In the genomic region with DNA sequence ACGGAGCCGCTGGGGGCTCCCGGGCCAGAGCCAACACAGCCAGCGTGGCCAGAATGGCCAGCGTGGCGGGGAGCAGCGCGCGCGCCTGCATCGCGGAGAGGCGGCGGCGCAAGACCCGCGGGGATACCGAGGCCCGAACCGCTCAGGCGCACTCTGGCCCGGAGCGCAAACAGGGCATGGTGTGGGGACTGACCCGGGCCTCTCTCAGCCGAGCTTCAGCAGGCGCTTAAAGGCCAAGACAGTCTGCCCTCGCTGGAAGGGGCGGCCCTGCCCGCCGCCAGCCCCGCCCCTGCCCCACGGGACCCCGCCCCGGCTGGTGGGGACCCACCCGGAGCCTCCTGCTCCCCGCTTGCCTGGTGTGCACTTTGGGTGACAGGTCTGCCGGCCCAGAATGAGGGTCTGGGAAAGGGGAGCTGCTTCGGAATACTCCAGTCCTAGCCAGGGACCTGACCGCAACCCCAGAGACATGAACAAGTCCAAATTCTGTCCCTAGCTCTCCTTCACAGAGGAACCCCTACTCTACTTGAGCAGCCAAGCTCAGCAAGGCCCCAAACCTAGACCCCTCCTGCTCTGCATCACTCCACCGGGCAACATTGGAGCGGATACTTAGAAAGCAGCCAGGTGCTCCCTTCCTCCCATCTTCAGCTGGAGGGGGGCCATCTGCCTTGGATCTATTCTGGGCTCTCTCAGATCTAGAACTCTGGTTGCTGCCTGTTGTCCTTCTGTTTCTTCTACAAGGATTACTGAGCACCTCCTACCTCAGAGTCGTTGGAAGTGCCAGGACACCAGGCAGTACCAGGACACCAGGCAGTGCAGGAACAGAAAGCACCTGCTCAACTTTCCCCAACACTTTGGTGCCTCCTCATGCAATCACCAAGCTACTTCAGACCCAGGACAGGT, we compare ENCODE assay signal across 7 mouse cellular contexts. TPM values are rescaled to one million over a fixed set of nuclear protein-coding genes. Genes with fewer than 3 reads are reported as not detected.
A peak's percentile ranks its signal among the peaks of the same experiment; 100 is the strongest.
DNase-seq lines count a peak whose midpoint lies in the region; ATAC-seq and TF ChIP-seq lines count a peak whose summit lies in the region.

A gene (minus strand): TSS at position 527 of the 900 bp plus-strand sequence.

- peak within 1 kb of the TSS; percentile 61 for H3K4me2 ChIP-seq in forebrain, postnatal 0 days (ENCODE audit: low read depth)
- H3K4me2 ChIP-seq in liver, embryonic 16.5 days (ENCODE audit: low read depth, low read length), result peak within 1 kb of the TSS; percentile 30; the same call in 1 of the 2 replicates
- peak within 1 kb of the TSS; percentile 90 for H3K4me2 ChIP-seq in stomach, embryonic 14.5 days (replicated peaks; ENCODE audit: low read depth, low read length)

- H3ac ChIP-seq in C2C12 (ENCODE audit: control insufficient read depth, insufficient read length, low read depth), result no peak within 1 kb of the TSS

- 0 out of 2 replicates have a peak, but pooled peaks have one; percentile 8 for ATAC-seq in forebrain, postnatal 0 days
- no peak for ATAC-seq in liver, embryonic 16.5 days (ENCODE audit: low read depth)
- ATAC-seq in stomach, embryonic 14.5 days (ENCODE audit: insufficient number of reproducible peaks, insufficient read depth, low FRiP score, low read depth), result peak; percentile 51; the same call in 1 of the 2 replicates

- peaks cover 4% of the 10 kb centered on the region for H3K27me3 ChIP-seq in C2C12 (ENCODE audit: control insufficient read depth, insufficient read depth, insufficient read length)
- peaks cover 28% of the 10 kb centered on the region for H3K27me3 ChIP-seq in forebrain, postnatal 0 days (ENCODE audit: insufficient read depth, low read length)
- peaks cover 53% of the 10 kb centered on the region for H3K27me3 ChIP-seq in hindbrain, embryonic 10.5 days (ENCODE audit: insufficient read depth, poor library complexity, severe bottlenecking)
- H3K27me3 ChIP-seq in liver, embryonic 16.5 days (ENCODE audit: control insufficient read depth, insufficient read depth, low read depth, low read length), result peaks cover 33% of the 10 kb centered on the region
- no peaks in the 10 kb centered on the region for H3K27me3 ChIP-seq in stomach, embryonic 14.5 days (ENCODE audit: control insufficient read depth, insufficient read depth, low read length)

- H3K79me2 ChIP-seq in C2C12 (ENCODE audit: control insufficient read depth, insufficient read depth), result no peaks in the 10 kb centered on the region

- H3K4me1 ChIP-seq in forebrain, postnatal 0 days (ENCODE audit: insufficient read depth), result no peaks in the 10 kb centered on the region
- peaks cover 15% of the 10 kb centered on the region for H3K4me1 ChIP-seq in hindbrain, embryonic 10.5 days (replicated peaks)
- no peaks in the 10 kb centered on the region for H3K4me1 ChIP-seq in liver, embryonic 16.5 days (ENCODE audit: control insufficient read depth, low read depth, low read length)
- peaks cover 9% of the 10 kb centered on the region; the same call in 1 of the 2 replicates for H3K4me1 ChIP-seq in stomach, embryonic 14.5 days (ENCODE audit: control insufficient read depth, insufficient read depth, low read length)

- H3K36me3 ChIP-seq in C2C12 (ENCODE audit: control insufficient read depth, insufficient read depth), result no peaks in the 10 kb centered on the region
- no peaks in the 10 kb centered on the region for H3K36me3 ChIP-seq in forebrain, postnatal 0 days (ENCODE audit: insufficient read depth)
- H3K36me3 ChIP-seq in hindbrain, embryonic 10.5 days, result no peaks in the 10 kb centered on the region
- H3K36me3 ChIP-seq in liver, embryonic 16.5 days (ENCODE audit: control insufficient read depth, insufficient read depth), result no peaks in the 10 kb centered on the region
- no peaks in the 10 kb centered on the region; the same call in 1 of the 2 replicates for H3K36me3 ChIP-seq in stomach, embryonic 14.5 days (ENCODE audit: control insufficient read depth, insufficient read depth, low read length)

- peak within 1 kb of the TSS; percentile 18 for H3K9ac ChIP-seq in forebrain, postnatal 0 days
- no peak within 1 kb of the TSS for H3K9ac ChIP-seq in liver, embryonic 16.5 days (ENCODE audit: low read depth, low read length)
- peak within 1 kb of the TSS; percentile 63 for H3K9ac ChIP-seq in stomach, embryonic 14.5 days (replicated peaks; ENCODE audit: low read depth, low read length)

- H3K4me3 ChIP-seq in C2C12 (ENCODE audit: insufficient read depth, poor library complexity, severe bottlenecking), result no peak within 1 kb of the TSS
- H3K4me3 ChIP-seq in forebrain, postnatal 0 days (ENCODE audit: low read depth, low read length), result peak within 1 kb of the TSS; percentile 30
- peak within 1 kb of the TSS; percentile 54 for H3K4me3 ChIP-seq in hindbrain, embryonic 10.5 days
- peak within 1 kb of the TSS; percentile 29 for H3K4me3 ChIP-seq in liver, embryonic 16.5 days (ENCODE audit: low read depth, low read length)
- peak within 1 kb of the TSS; percentile 46 for H3K4me3 ChIP-seq in stomach, embryonic 14.5 days (ENCODE audit: low read depth, low read length)

- no peaks in the 10 kb centered on the region for H3K79me3 ChIP-seq in C2C12 (ENCODE audit: low read depth)

- TF ChIP-seq CTCF in C2C12 (IDR thresholded peaks at IDR 0.05; ENCODE audit: control insufficient read depth, insufficient read depth, insufficient read length), result no peak
- TF ChIP-seq CTCF in forebrain, postnatal 0 days (IDR thresholded peaks at IDR 0.05; ENCODE audit: low read depth), result no peak

- WGBS in forebrain, postnatal 0 days, result 14% methylated on average over 39 of the region's 42 CpGs
- WGBS in hindbrain, embryonic 10.5 days, result 9% methylated on average over 42 of the region's 42 CpGs
- WGBS in liver, embryonic 16.5 days (ENCODE audit: insufficient replicate concordance), result 8% methylated on average over 42 of the region's 42 CpGs
- WGBS in stomach, embryonic 14.5 days, result 10% methylated on average over 41 of the region's 42 CpGs

- DNase-seq in R1 (ENCODE audit: low read depth, low spot score), result peak; percentile 31
- no peak for DNase-seq in forebrain, postnatal 0 days
- DNase-seq in hindbrain, embryonic 10.5 days (ENCODE audit: low spot score), result peak; percentile 31
- DNase-seq in thymus, adult 18-20 months, result no peak

- H3K9me3 ChIP-seq in forebrain, postnatal 0 days (ENCODE audit: low read length), result no peaks in the 10 kb centered on the region
- no peaks in the 10 kb centered on the region for H3K9me3 ChIP-seq in hindbrain, embryonic 10.5 days
- H3K9me3 ChIP-seq in liver, embryonic 16.5 days (replicated peaks; ENCODE audit: control insufficient read depth, low read length), result no peaks in the 10 kb centered on the region
- H3K9me3 ChIP-seq in stomach, embryonic 14.5 days (ENCODE audit: control insufficient read depth, low read depth, low read length), result no peaks in the 10 kb centered on the region

- no peak within 1 kb of the TSS for H3K27ac ChIP-seq in forebrain, postnatal 0 days (ENCODE audit: low read depth, low read length)
- peak within 1 kb of the TSS; percentile 57; the same call in 1 of the 2 replicates for H3K27ac ChIP-seq in hindbrain, embryonic 10.5 days
- no peak within 1 kb of the TSS for H3K27ac ChIP-seq in liver, embryonic 16.5 days (ENCODE audit: low read length)
- no peak within 1 kb of the TSS for H3K27ac ChIP-seq in stomach, embryonic 14.5 days (ENCODE audit: low read length)

TF ChIP-seq in C2C12, 6 proteins besides CTCF, POLR2A, EP300 and RAD21:
- TF ChIP-seq USF1 (IDR thresholded peaks at IDR 0.05; ENCODE audit: low read depth), result no peak
- no peak for TF ChIP-seq MYOG (IDR thresholded peaks at IDR 0.05; ENCODE audit: control insufficient read depth, extremely low read depth, insufficient read length)
- no peak for TF ChIP-seq MYOD1 (IDR thresholded peaks at IDR 0.05; ENCODE audit: control insufficient read depth, insufficient read length, low read depth)
- TF ChIP-seq FOSL1 (IDR thresholded peaks at IDR 0.05; ENCODE audit: insufficient read depth, low read length, poor library complexity, severe bottlenecking), result no peak
- TF ChIP-seq MAX (IDR thresholded peaks at IDR 0.05), result no peak
- no peak for TF ChIP-seq CEBPB (IDR thresholded peaks at IDR 0.05; ENCODE audit: low read depth)

RNA-seq across cellular contexts. Expression of the gene that starts here (rescaled TPM):
- 12.0 TPM for polyA plus RNA-seq in C2C12 (2012; fragmentation: generic; extraction: Trizol)
- total RNA-seq in forebrain, postnatal 0 days (2014; rRNA removed), result 11.1 and 13.2 TPM in 2 replicates
- polyA plus RNA-seq in forebrain, postnatal 0 days (2015; fragmentation: Nextera tagmentation; extraction: Ambion mirVana), result 16.4 and 16.9 TPM in 2 replicates
- polyA plus RNA-seq in hindbrain, embryonic 10.5 days (2016; fragmentation: Nextera tagmentation; extraction: Ambion mirVana), result 5.4 and 8.9 TPM in 2 replicates
- polyA plus RNA-seq in liver, embryonic 16.5 days (2015; fragmentation: Nextera tagmentation; extraction: Ambion mirVana), result 1.7 and 2.9 TPM in 2 replicates
- polyA plus RNA-seq in stomach, embryonic 14.5 days (2014; fragmentation: Nextera tagmentation; extraction: Ambion mirVana), result 52.2 and 54.7 TPM in 2 replicates

Comparison
In these comparisons a context has a peak if more than half of its experiments do, and no peak if none do; other contexts are left out.
1. DNase-seq: peak in R1 (single experiment) and hindbrain, embryonic 10.5 days (single experiment); none in forebrain, postnatal 0 days (single experiment) and thymus, adult 18-20 months (0 of 2).
2. H3K4me2 ChIP-seq: peak in every context shown above with its lines; median percentile 90 in stomach, embryonic 14.5 days; 61 in forebrain, postnatal 0 days; 30 in liver, embryonic 16.5 days.